Mouse (Mus musculus) midbrain, embryonic 16.5 days (tissue): ENCODE results near the gene Spi1. TPM values are rescaled to one million over a fixed set of nuclear protein-coding genes. Genes with fewer than 3 reads are reported as not detected.

Experiments used
- ATAC-seq: fragments of 200-750 bp; cut with Nextera tagmentation; 2 replicates; pipeline ENCODE4 v1.8.0; 2017; ENCODE audit warnings: moderate TSS enrichment
- H3K27ac ChIP-seq: fragments of 300-500 bp; sonication (generic); 2 replicates; pipeline ENCODE4 v1.5.1; 2014; ENCODE audit warnings: mild to moderate bottlenecking, low read length, mixed read lengths
- H3K27me3 ChIP-seq: fragments of 300-500 bp; sonication (generic); 2 replicates; pipeline ENCODE4 v1.6.1; 2014; ENCODE audit warnings: low read depth, low read length, mixed read lengths; ENCODE audit not compliant: control insufficient read depth, insufficient read depth
- H3K36me3 ChIP-seq: fragments of 300-500 bp; sonication (generic); 2 replicates; pipeline ENCODE4 v1.6.1; 2014; ENCODE audit warnings: mild to moderate bottlenecking, low read length, moderate library complexity, mixed read lengths; ENCODE audit not compliant: control insufficient read depth, insufficient read depth
- H3K4me1 ChIP-seq: fragments of 300-500 bp; sonication (generic); 2 replicates; pipeline ENCODE4 v1.6.1; 2014; ENCODE audit warnings: mild to moderate bottlenecking, low read length, mixed read lengths; ENCODE audit not compliant: control insufficient read depth, insufficient read depth
- H3K4me2 ChIP-seq: fragments of 300-500 bp; sonication (generic); 2 replicates; pipeline ENCODE4 v1.6.1; 2014; ENCODE audit warnings: mild to moderate bottlenecking, low read length, mixed read lengths
- H3K4me3 ChIP-seq: fragments of 300-500 bp; sonication (generic); 2 replicates; pipeline ENCODE4 v1.5.1; 2014; ENCODE audit warnings: low read depth, mild to moderate bottlenecking, low read length, moderate library complexity, mixed read lengths
- H3K9ac ChIP-seq: fragments of 300-500 bp; sonication (generic); 2 replicates; pipeline ENCODE4 v1.6.1; 2014; ENCODE audit warnings: low read depth, low read length, mixed read lengths
- H3K9me3 ChIP-seq: fragments of 300-500 bp; sonication (generic); replicated peaks from 2 replicates; pipeline ENCODE4 v1.6.1; 2014; ENCODE audit warnings: mild to moderate bottlenecking, low read length, mixed read lengths; ENCODE audit not compliant: control insufficient read depth, poor library complexity, severe bottlenecking
- WGBS: fragments of 180-500 bp; shearing (Covaris S2); extraction: QIAGEN DNeasy Blood & Tissue Kit; methylation state at CpG from one replicate; pipeline ENCODE4 v1.1.7; 2014; 5-methylcytosine and 5-hydroxymethylcytosine counted together
- polyA plus RNA-seq: library from polyadenylated mRNA; unstranded; fragments of >200 nt; fragmentation: Nextera tagmentation; extraction: Ambion mirVana; gene quantifications from 2 replicates; pipeline ENCODE4 v1.2.1, GENCODE M21; 2015

Gene Spi1
- polyA plus RNA-seq, 1 experiment from 2014 or later, result 2.8 TPM

- no peak for ATAC-seq
- Histone ChIP-seq H3K27ac (no peak overlapping the region), H3K36me3 (no peaks in the 10 kb centered on the region), H3K4me2 (no peak overlapping the region), H3K9ac (no peak overlapping the region), H3K4me3 (no peak overlapping the region), H3K9me3 (no peaks in the 10 kb centered on the region), H3K27me3 (no peaks in the 10 kb centered on the region), H3K4me1 (no peaks in the 10 kb centered on the region)
- WGBS, result 77% methylated on average over 6 of the region's 6 CpGs
These were observed 41.3 kb downstream of the Spi1 start for GRCm38 (mm10) chr2:91123521-91123920.

- Histone ChIP-seq H3K27ac (no peak overlapping the region), H3K4me2 (no peak overlapping the region), H3K4me1 (no peaks in the 10 kb centered on the region), H3K27me3 (no peaks in the 10 kb centered on the region), H3K9me3 (no peaks in the 10 kb centered on the region), H3K4me3 (no peak overlapping the region), H3K36me3 (no peaks in the 10 kb centered on the region), H3K9ac (no peak overlapping the region)
- no peak for ATAC-seq
- WGBS, result 89% methylated on average over 10 of the region's 10 CpGs
These were observed 42.9 kb downstream of the Spi1 start for GRCm38 (mm10) chr2:91125101-91125500.

- no peaks in the 10 kb centered on the region for H3K27me3 ChIP-seq
- ATAC-seq, result no peak
- H3K36me3 ChIP-seq, result no peaks in the 10 kb centered on the region
- no peak overlapping the region for H3K4me2 ChIP-seq
- H3K27ac ChIP-seq, result no peak overlapping the region
- no peaks in the 10 kb centered on the region for H3K4me1 ChIP-seq
- no peak overlapping the region for H3K4me3 ChIP-seq
- H3K9me3 ChIP-seq, result no peaks in the 10 kb centered on the region
- H3K9ac ChIP-seq, result no peak overlapping the region
- WGBS, result 86% methylated on average over 5 of the region's 5 CpGs
These were observed 46.6 kb downstream of the Spi1 start for GRCm38 (mm10) chr2:91128761-91129160.

- Histone ChIP-seq H3K27me3 (no peaks in the 10 kb centered on the region), H3K4me3 (no peak overlapping the region), H3K36me3 (no peaks in the 10 kb centered on the region)
These were observed 47.9 kb downstream of the Spi1 start for GRCm38 (mm10) chr2:91130126-91130525.

GRCm38 (mm10) chr2:91131251-91131650 lies 49.1 kb downstream of the Spi1 start:
- 89% methylated on average over 14 of the region's 15 CpGs for WGBS
- no peak for ATAC-seq
- Histone ChIP-seq H3K9ac (no peak overlapping the region), H3K27me3 (no peaks in the 10 kb centered on the region), H3K9me3 (no peaks in the 10 kb centered on the region), H3K4me3 (no peak overlapping the region), H3K4me1 (no peaks in the 10 kb centered on the region), H3K27ac (no peak overlapping the region), H3K36me3 (no peaks in the 10 kb centered on the region), H3K4me2 (no peak overlapping the region)

More at GRCm38 (mm10) chr2:91130126-91130525, 47.9 kb downstream of the Spi1 start:
- H3K9ac ChIP-seq, result no peak overlapping the region
- WGBS, result 82% methylated on average over 6 of the region's 6 CpGs
- H3K4me1 ChIP-seq, result no peaks in the 10 kb centered on the region
- no peak overlapping the region for H3K4me2 ChIP-seq
- no peak overlapping the region for H3K27ac ChIP-seq
- no peak for ATAC-seq
- H3K9me3 ChIP-seq, result no peaks in the 10 kb centered on the region

- Histone ChIP-seq H3K4me1 (no peaks in the 10 kb centered on the region), H3K27me3 (no peaks in the 10 kb centered on the region), H3K4me3 (no peak overlapping the region), H3K9me3 (no peaks in the 10 kb centered on the region), H3K36me3 (no peaks in the 10 kb centered on the region), H3K27ac (no peak overlapping the region), H3K9ac (no peak overlapping the region), H3K4me2 (no peak overlapping the region)
- WGBS, result 92% methylated on average over 3 of the region's 3 CpGs
- no peak for ATAC-seq
These were observed 49.8 kb downstream of the Spi1 start for GRCm38 (mm10) chr2:91132035-91132434.

GRCm38 (mm10) chr2:91136513-91137412 lies 54.6 kb downstream of the Spi1 start:
- Histone ChIP-seq H3K9ac (no peak overlapping the region), H3K4me2 (no peak overlapping the region), H3K9me3 (no peaks in the 10 kb centered on the region), H3K4me3 (no peak overlapping the region), H3K36me3 (peaks cover 14% of the 10 kb centered on the region), H3K27me3 (no peaks in the 10 kb centered on the region), H3K4me1 (no peaks in the 10 kb centered on the region), H3K27ac (no peak overlapping the region)
- 87% methylated on average over 11 of the region's 11 CpGs for WGBS
- ATAC-seq, result no peak

GRCm38 (mm10) chr2:91137481-91137880 lies 55.3 kb downstream of the Spi1 start:
- whole genome bisulfite sequencing, result 85% methylated on average over 6 of the region's 6 CpGs

GRCm38 (mm10) chr2:91139311-91139710 lies 57.1 kb downstream of the Spi1 start:
- Histone ChIP-seq H3K36me3 (peaks cover 24% of the 10 kb centered on the region), H3K4me3 (no peak overlapping the region), H3K27me3 (no peaks in the 10 kb centered on the region), H3K9me3 (no peaks in the 10 kb centered on the region), H3K4me1 (no peaks in the 10 kb centered on the region), H3K27ac (no peak overlapping the region), H3K9ac (no peak overlapping the region), H3K4me2 (no peak overlapping the region)
- ATAC-seq, result no peak
- WGBS, result 76% methylated on average over 5 of the region's 5 CpGs

More at GRCm38 (mm10) chr2:91137481-91137880, 55.3 kb downstream of the Spi1 start:
- H3K36me3 ChIP-seq, result peaks cover 19% of the 10 kb centered on the region
- H3K4me3 ChIP-seq, result no peak overlapping the region
- no peak for ATAC-seq
- no peak overlapping the region for H3K4me2 ChIP-seq
- no peaks in the 10 kb centered on the region for H3K9me3 ChIP-seq
- H3K4me1 ChIP-seq, result no peaks in the 10 kb centered on the region
- H3K27ac ChIP-seq, result no peak overlapping the region
- no peak overlapping the region for H3K9ac ChIP-seq
- no peaks in the 10 kb centered on the region for H3K27me3 ChIP-seq
